Mouse (Mus musculus) heart, adult 2 months (tissue): ENCODE measurements around the gene Gm29797. TPM values are rescaled to one million over a fixed set of nuclear protein-coding genes. Genes with fewer than 3 reads are reported as not detected.
A peak's percentile ranks its signal among the peaks of the same experiment; 100 is the strongest.

ENCODE experiments used
- DNase-seq, 2 experiments: peaks; one replicate each; pipeline ENCODE4 v3.0.0; 2021
- H3K27ac ChIP-seq: fragments of 200-600 bp; 2 replicates; pipeline ENCODE4 v1.8.1; 2022
- H3K27me3 ChIP-seq: fragments of 200-500 bp; 2 replicates; pipeline ENCODE4 v1.6.1; 2012; ENCODE audit warnings: mild to moderate bottlenecking, low read length, inconsistent platforms, mixed read lengths; ENCODE audit not compliant: control insufficient read depth, insufficient read depth
- H3K36me3 ChIP-seq: fragments of 200-500 bp; 2 replicates; pipeline ENCODE4 v1.6.1; 2012; ENCODE audit warnings: low read length, inconsistent platforms; ENCODE audit not compliant: control insufficient read depth, insufficient read depth
- H3K4me1 ChIP-seq: fragments of 200-500 bp; 2 replicates; pipeline ENCODE4 v1.6.1; 2011; ENCODE audit warnings: low read length; ENCODE audit not compliant: control insufficient read depth, insufficient read depth
- H3K4me3 ChIP-seq: fragments of 200-600 bp; 2 replicates; pipeline ENCODE4 v1.8.1; 2022
- H3K79me2 ChIP-seq: fragments of 200-500 bp; replicated peaks from 2 replicates; pipeline ENCODE4 v1.6.1; 2012; ENCODE audit warnings: mild to moderate bottlenecking, inconsistent platforms, low read length, moderate library complexity, mixed read lengths; ENCODE audit not compliant: control insufficient read depth, insufficient read depth
- H3K9ac ChIP-seq: fragments of 200-500 bp; 2 replicates; pipeline ENCODE4 v1.6.1; 2012; ENCODE audit warnings: low read depth, mild to moderate bottlenecking, control low read depth, inconsistent platforms, low read length, mixed read lengths
- CTCF ChIP-seq: fragments of 200-600 bp; IDR thresholded peaks from 2 replicates; pipeline ENCODE4 v1.8.1; 2022; ENCODE audit warnings: antibody characterized with exemption, mild to moderate bottlenecking, moderate library complexity
- EP300 ChIP-seq: fragments of 200-500 bp; IDR thresholded peaks from 2 replicates; pipeline ENCODE4 v1.6.1; 2011; ENCODE audit warnings: low read depth, low read length, control low read depth; ENCODE audit not compliant: insufficient read depth
- POLR2A ChIP-seq: fragments of 200-500 bp; IDR thresholded peaks from 2 replicates; pipeline ENCODE4 v1.6.1; 2011; ENCODE audit warnings: mild to moderate bottlenecking, low read depth, low read length, control low read depth; ENCODE audit not compliant: insufficient read depth
- WGBS: fragments of 180-500 bp; shearing (Covaris S2); methylation state at CpG from one replicate; pipeline ENCODE4 v1.1.7; 2018; 5-methylcytosine and 5-hydroxymethylcytosine counted together
- intact Hi-C: fragments of 180-260 bp; cut with DNase I; formaldehyde crosslinking; loops from one replicate; pipeline ENCODE4 v1.15.1; 2025
- polyA plus RNA-seq: library from polyadenylated mRNA; depleted of rRNA; stranded (reverse); fragments of >200 nt; gene quantifications from 2 replicates; pipeline ENCODE4 v1.2.3, GENCODE M21; 2012
- total RNA-seq, 2 experiments: library from RNA; stranded (reverse); gene quantifications; 2 replicates each; pipeline ENCODE4 v1.2.3; 2021

Gm29797 gene
- total and polyA plus RNA-seq, 3 experiments: 0.21 TPM; not detected in 2

DNA sequence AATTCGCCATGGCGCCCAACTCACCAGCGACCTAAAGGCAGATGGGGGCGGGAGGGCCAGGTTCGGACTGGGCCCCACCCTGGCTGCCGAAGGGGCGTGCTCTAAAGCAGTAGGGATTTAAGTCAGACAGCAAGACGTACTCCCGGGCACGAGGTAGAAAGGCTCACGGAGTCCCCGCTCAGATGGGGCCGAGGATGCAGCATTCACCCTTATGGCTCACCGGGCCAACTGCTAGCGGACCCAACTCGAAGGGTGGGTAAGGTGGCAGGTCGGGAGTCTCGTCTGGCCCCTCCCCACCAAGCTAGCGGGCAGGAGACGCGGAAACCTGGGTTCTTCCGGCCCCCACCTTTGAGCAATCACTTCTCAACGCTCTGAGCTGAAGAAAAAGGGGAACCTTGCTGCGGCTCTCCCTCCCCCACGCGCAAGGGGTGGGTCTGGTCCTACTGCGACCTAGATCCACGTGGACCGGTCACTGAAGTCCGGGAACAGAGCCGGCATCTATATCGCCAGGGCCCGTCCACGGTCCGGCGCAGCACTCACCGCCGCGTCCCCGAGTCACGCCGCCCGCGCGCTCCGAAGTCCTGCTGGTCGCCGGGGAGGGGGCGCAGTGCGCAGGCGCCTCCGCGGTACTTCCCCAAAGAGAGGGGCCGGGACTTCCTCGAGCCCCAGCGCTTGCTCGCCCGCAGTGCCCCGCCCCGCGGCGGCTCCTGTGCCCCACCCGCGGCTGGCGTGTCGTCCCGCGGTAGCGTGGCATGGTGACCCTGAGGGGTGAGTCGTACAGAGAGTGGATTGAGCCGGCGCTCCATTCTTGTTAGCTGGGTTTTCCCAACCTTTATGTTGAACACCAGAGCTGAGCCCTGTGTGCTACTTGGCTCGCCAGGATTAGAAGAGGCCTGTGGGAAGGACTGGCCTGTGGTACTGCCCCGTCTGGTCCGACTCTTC lies 36.8 kb downstream of the Gm29797 start, which contains the start of gene Rgs19:
TSS of gene Rgs19 (minus strand) at position 639 of the 942 bp plus-strand sequence.
- Histone ChIP-seq H3K79me2 (no peaks in the 10 kb centered on the region), H3K9ac (peak within 1 kb of the TSS; percentile 83), H3K27ac (peak within 1 kb of the TSS; percentile 66), H3K27me3 (no peaks in the 10 kb centered on the region), H3K4me3 (peak within 1 kb of the TSS; percentile 61), H3K36me3 (no peaks in the 10 kb centered on the region), H3K4me1 (peaks cover 1% of the 10 kb centered on the region; the same call in 1 of the 2 replicates)
- 1% methylated on average over 75 of the region's 75 CpGs for WGBS
- intact Hi-C loops: no loop called here
- peak; percentile 90 to 94 for DNase-seq
- TF ChIP-seq POLR2A (peak; percentile 37), EP300 (no peak), CTCF (peak; percentile 27)

DNA sequence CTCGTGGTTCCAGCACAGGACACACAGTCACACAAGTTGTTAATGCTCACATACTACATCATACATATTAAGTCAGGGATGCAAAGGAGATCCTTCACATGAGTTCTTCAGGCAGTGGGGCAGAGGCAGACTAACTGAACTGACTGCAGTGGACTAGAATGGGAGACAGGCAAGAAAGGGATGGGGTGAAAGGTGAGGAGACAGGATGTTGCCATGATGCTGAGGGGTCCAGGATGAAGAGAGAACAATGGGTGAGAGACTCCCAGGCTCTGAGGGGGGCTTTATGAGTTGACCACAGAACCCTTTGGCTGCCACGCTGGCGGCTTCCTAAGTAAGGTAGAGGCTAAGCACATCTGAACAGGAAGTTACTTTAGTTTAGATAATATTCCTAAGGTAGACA lies 37.7 kb downstream of the Gm29797 start:
- Histone ChIP-seq H3K27ac (no peak overlapping the region), H3K4me3 (no peak overlapping the region), H3K36me3 (no peaks in the 10 kb centered on the region), H3K9ac (no peak overlapping the region), H3K27me3 (no peaks in the 10 kb centered on the region), H3K4me1 (peaks cover 1% of the 10 kb centered on the region; the same call in 1 of the 2 replicates), H3K79me2 (no peaks in the 10 kb centered on the region)
- TF ChIP-seq POLR2A (no peak), CTCF (no peak)
- 78% methylated on average over 3 of the region's 3 CpGs for WGBS
- no peak for DNase-seq
- intact Hi-C loops: no loop called here

DNA sequence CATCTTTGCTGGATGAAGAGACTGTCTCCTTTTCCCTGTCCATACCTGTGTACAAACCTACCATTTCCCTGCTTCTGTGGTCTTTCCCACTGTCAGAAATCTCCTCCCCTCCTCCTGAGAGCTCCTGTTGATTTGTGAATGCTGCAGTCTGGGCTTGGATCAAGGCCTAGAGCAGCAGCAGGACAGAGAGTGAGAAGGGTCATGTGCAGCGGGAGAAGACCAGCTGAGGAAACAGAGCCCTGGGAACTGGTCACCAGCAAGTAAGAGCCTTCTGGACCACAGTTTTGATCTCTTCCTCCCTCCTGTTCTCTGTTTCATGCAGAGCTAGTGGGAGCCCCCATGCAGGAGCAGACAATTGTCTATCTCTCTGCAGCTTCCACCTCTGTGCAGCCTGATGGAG lies 38.9 kb downstream of the Gm29797 start:
- H3K4me3 ChIP-seq: no peak overlapping the region
- intact Hi-C loops: no loop called here
- no peaks in the 10 kb centered on the region for H3K36me3 ChIP-seq
- H3K27me3 ChIP-seq: no peaks in the 10 kb centered on the region
- H3K79me2 ChIP-seq: no peaks in the 10 kb centered on the region
- H3K4me1 ChIP-seq: peaks cover 1% of the 10 kb centered on the region; the same call in 1 of the 2 replicates
- TF ChIP-seq CTCF (no peak), EP300 (no peak), POLR2A (no peak)
- H3K27ac ChIP-seq: no peak overlapping the region
- no peak overlapping the region for H3K9ac ChIP-seq
- DNase-seq: no peak
- 76% methylated on average over 1 of the region's 1 CpGs for WGBS

DNA sequence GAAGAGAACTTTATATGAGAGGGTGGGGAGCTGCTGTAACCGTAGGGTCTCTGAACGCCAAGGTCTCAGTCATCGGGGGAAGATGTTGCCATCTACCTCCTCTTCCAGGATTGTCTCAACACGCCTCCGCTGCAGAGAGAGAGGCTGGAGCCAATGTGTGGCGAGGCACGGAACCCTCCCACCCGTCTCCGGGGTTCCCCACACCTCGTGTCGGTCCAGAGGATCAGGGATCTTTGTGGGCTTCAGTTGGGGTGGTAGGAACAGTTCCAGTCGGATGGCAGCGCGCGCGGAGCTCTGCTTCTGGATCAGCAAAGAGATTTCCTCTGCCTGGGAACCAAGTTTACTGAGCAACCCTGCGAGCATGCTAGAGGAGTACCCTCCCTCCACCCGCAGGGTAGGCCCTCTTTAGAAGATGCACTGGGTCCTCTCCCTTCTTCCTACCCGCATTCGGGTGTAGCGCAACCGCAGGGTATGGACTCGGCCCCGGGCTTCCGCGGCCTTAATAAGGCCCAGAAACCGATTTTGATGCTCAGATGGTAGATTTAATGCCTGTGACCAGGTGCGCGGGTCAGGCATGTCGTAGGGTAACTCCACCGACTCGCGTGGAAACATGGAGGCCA lies 40.1 kb downstream of the Gm29797 start:
- H3K27ac ChIP-seq: no peak overlapping the region
- TF ChIP-seq POLR2A (no peak), CTCF (no peak), EP300 (no peak)
- no peak for DNase-seq
- intact Hi-C loops: no loop called here
- H3K27me3 ChIP-seq: no peaks in the 10 kb centered on the region
- no peak overlapping the region for H3K9ac ChIP-seq
- no peak overlapping the region for H3K4me3 ChIP-seq
- no peaks in the 10 kb centered on the region for H3K36me3 ChIP-seq
- peaks cover 1% of the 10 kb centered on the region; the same call in 1 of the 2 replicates for H3K4me1 ChIP-seq
- 74% methylated on average over 33 of the region's 33 CpGs for WGBS
- no peaks in the 10 kb centered on the region for H3K79me2 ChIP-seq

DNA sequence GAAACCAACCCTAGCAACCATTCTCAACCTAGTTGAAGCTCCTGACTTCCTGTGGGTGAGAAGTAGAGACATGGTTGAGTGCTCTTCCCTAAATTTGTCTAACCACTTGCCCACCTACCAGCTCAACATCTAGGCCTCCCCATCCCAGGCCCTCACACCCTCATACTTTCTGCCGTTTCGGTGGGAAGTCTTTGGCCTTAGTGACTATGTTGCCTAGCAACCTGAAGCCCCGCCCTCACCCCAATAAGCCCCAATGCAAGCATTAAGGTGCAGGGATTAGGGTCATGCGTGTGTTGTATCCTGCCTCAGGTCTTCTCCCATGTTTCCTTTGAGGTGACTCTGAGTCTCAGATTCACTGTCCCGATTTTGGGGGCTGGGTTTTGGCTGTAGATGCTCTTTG lies 41.4 kb downstream of the Gm29797 start, which contains the start of gene Lkaaear1:
TSS of gene Lkaaear1 (minus strand) at position 202 of the 400 bp plus-strand sequence.
- TF ChIP-seq POLR2A: no peak
- TF ChIP-seq CTCF: no peak
- no peak for TF ChIP-seq EP300
- Histone ChIP-seq H3K9ac (no peak within 1 kb of the TSS), H3K27ac (no peak within 1 kb of the TSS), H3K4me1 (peaks cover 1% of the 10 kb centered on the region; the same call in 1 of the 2 replicates), H3K27me3 (no peaks in the 10 kb centered on the region), H3K36me3 (no peaks in the 10 kb centered on the region), H3K4me3 (no peak within 1 kb of the TSS), H3K79me2 (no peaks in the 10 kb centered on the region)
- WGBS: 61% methylated on average over 5 of the region's 5 CpGs
- intact Hi-C loops: no loop called here
- DNase-seq: no peak
